Mouse (Mus musculus) stomach, postnatal 0 days (tissue): ENCODE measurements around the gene Tfap2d.

Experiments
- CTCF ChIP-seq: IDR thresholded peaks from 2 replicates; pipeline ENCODE4 v1.5.1; 2016; ENCODE audit warnings: antibody characterized with exemption, low read depth, mild to moderate bottlenecking, moderate library complexity
- EP300 ChIP-seq: optimal IDR thresholded peaks from 2 replicates; pipeline ENCODE3; 2016; ENCODE audit warnings: antibody characterized with exemption

DNA sequence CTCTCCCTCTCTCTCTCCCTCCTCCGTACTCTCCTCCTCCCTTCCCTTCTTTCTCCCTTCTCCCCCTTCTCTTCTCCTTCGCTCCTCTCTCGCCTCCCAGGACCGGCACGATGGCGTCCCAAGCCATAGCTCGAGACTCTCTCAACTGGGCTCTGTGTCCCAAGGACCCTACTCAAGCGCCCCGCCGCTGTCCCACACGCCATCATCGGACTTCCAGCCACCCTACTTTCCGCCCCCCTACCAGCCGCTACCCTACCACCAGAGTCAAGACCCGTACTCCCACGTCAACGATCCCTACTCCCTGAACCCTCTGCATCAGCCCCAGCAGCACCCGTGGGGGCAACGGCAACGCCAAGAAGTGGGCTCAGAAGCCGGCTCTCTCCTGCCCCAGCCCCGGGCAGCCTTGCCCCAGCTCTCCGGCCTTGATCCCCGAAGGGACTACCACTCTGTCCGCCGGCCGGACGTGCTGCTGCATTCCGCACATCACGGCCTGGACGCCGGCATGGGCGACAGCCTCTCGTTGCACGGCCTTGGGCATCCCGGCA, 111.1 kb downstream of the Tfap2d start:
- TF ChIP-seq CTCF (no peak), EP300 (no peak)
